Mouse (Mus musculus): ENCODE results near the gene Cnih3. TPM values are rescaled to one million over a fixed set of nuclear protein-coding genes. Genes with fewer than 3 reads are reported as not detected.

Cnih3 gene
- total and polyA plus RNA-seq, 3 experiments: 0.11 TPM; not detected in 2

- no peaks in the 10 kb centered on the region for H3K36me3 ChIP-seq (replicated peaks)
- TF ChIP-seq GATA2 (IDR thresholded peaks at IDR 0.05; ENCODE audit: borderline replicate concordance, low read depth, low read length) (no peak), GATA1 (IDR thresholded peaks at IDR 0.05; ENCODE audit: borderline replicate concordance, low read length) (no peak), POLR2AphosphoS5 (IDR thresholded peaks at IDR 0.05; ENCODE audit: insufficient replicate concordance, low read depth, low read length) (no peak), CTCF (IDR thresholded peaks at IDR 0.05; ENCODE audit: low read depth, low read length) (no peak), TAL1 (conservative IDR thresholded peaks at IDR 0.05; ENCODE audit: low read depth, low read length) (no peak)
These were observed 37.1 kb upstream of the Cnih3 start for GRCm38 (mm10) chr1:181315350-181315749.

GRCm38 (mm10) chr1:181316571-181316970 is 35.9 kb upstream of the Cnih3 start:
- peaks cover 12% of the 10 kb centered on the region for H3K9me3 ChIP-seq (replicated peaks)
- H3K36me3 ChIP-seq (replicated peaks): no peaks in the 10 kb centered on the region
- peak; percentile 92 for ATAC-seq (ENCODE audit: extremely low read depth, insufficient number of reproducible peaks, low FRiP score, poor library complexity, severe bottlenecking)
- H3K4me3 ChIP-seq (ENCODE audit: low read depth, low read length): no peak overlapping the region
- TF ChIP-seq TAL1 (conservative IDR thresholded peaks at IDR 0.05; ENCODE audit: low read depth, low read length): no peak
- no peak for TF ChIP-seq GATA1 (IDR thresholded peaks at IDR 0.05; ENCODE audit: borderline replicate concordance, low read length)
- no peak for TF ChIP-seq GATA2 (IDR thresholded peaks at IDR 0.05; ENCODE audit: borderline replicate concordance, low read depth, low read length)
- no peak for TF ChIP-seq CTCF (IDR thresholded peaks at IDR 0.05; ENCODE audit: low read depth, low read length)
- no peak for TF ChIP-seq POLR2AphosphoS5 (IDR thresholded peaks at IDR 0.05; ENCODE audit: insufficient replicate concordance, low read depth, low read length)
- peak; percentile 44 for DNase-seq (ENCODE audit: low spot score)
- no peaks in the 10 kb centered on the region for H3K27me3 ChIP-seq (ENCODE audit: insufficient read depth, low read length)
- H3K4me1 ChIP-seq (ENCODE audit: insufficient read depth, low read depth, low read length): peaks cover 32% of the 10 kb centered on the region

More at GRCm38 (mm10) chr1:181315350-181315749, 37.1 kb upstream of the Cnih3 start:
- Histone ChIP-seq H3K9me3 (replicated peaks) (peaks cover 12% of the 10 kb centered on the region), H3K4me1 (ENCODE audit: insufficient read depth, low read depth, low read length) (peaks cover 44% of the 10 kb centered on the region), H3K4me3 (ENCODE audit: low read depth, low read length) (no peak overlapping the region), H3K27me3 (ENCODE audit: insufficient read depth, low read length) (no peaks in the 10 kb centered on the region)
- ATAC-seq (ENCODE audit: extremely low read depth, insufficient number of reproducible peaks, low FRiP score, poor library complexity, severe bottlenecking) (no peak), DNase-seq (ENCODE audit: low spot score) (no peak)

GRCm38 (mm10) chr1:181319466-181319865 is 33.0 kb upstream of the Cnih3 start:
- no peaks in the 10 kb centered on the region for H3K9me3 ChIP-seq (replicated peaks)
- DNase-seq (ENCODE audit: low spot score): no peak
- no peaks in the 10 kb centered on the region for H3K36me3 ChIP-seq (replicated peaks)
- peaks cover 41% of the 10 kb centered on the region for H3K4me1 ChIP-seq (ENCODE audit: insufficient read depth, low read depth, low read length)
- no peak for TF ChIP-seq GATA2 (IDR thresholded peaks at IDR 0.05; ENCODE audit: borderline replicate concordance, low read depth, low read length)
- no peak for TF ChIP-seq POLR2AphosphoS5 (IDR thresholded peaks at IDR 0.05; ENCODE audit: insufficient replicate concordance, low read depth, low read length)
- no peak for TF ChIP-seq TAL1 (conservative IDR thresholded peaks at IDR 0.05; ENCODE audit: low read depth, low read length)
- no peak for TF ChIP-seq CTCF (IDR thresholded peaks at IDR 0.05; ENCODE audit: low read depth, low read length)
- no peak for TF ChIP-seq GATA1 (IDR thresholded peaks at IDR 0.05; ENCODE audit: borderline replicate concordance, low read length)
- no peak for ATAC-seq (ENCODE audit: extremely low read depth, insufficient number of reproducible peaks, low FRiP score, poor library complexity, severe bottlenecking)
- H3K4me3 ChIP-seq (ENCODE audit: low read depth, low read length): no peak overlapping the region
- H3K27me3 ChIP-seq (ENCODE audit: insufficient read depth, low read length): no peaks in the 10 kb centered on the region

- ATAC-seq (ENCODE audit: extremely low read depth, insufficient number of reproducible peaks, low FRiP score, poor library complexity, severe bottlenecking) (no peak), DNase-seq (ENCODE audit: low spot score) (no peak)
- H3K4me1 ChIP-seq (ENCODE audit: insufficient read depth, low read depth, low read length): peaks cover 44% of the 10 kb centered on the region
- no peaks in the 10 kb centered on the region for H3K9me3 ChIP-seq (replicated peaks)
- no peak overlapping the region for H3K4me3 ChIP-seq (ENCODE audit: low read depth, low read length)
- no peaks in the 10 kb centered on the region for H3K27me3 ChIP-seq (ENCODE audit: insufficient read depth, low read length)
- H3K36me3 ChIP-seq (replicated peaks): no peaks in the 10 kb centered on the region
- TF ChIP-seq GATA2 (IDR thresholded peaks at IDR 0.05; ENCODE audit: borderline replicate concordance, low read depth, low read length) (no peak), POLR2AphosphoS5 (IDR thresholded peaks at IDR 0.05; ENCODE audit: insufficient replicate concordance, low read depth, low read length) (no peak), CTCF (IDR thresholded peaks at IDR 0.05; ENCODE audit: low read depth, low read length) (no peak), GATA1 (IDR thresholded peaks at IDR 0.05; ENCODE audit: borderline replicate concordance, low read length) (no peak), TAL1 (conservative IDR thresholded peaks at IDR 0.05; ENCODE audit: low read depth, low read length) (no peak)
These were observed 31.3 kb upstream of the Cnih3 start for GRCm38 (mm10) chr1:181321149-181321548.

- TF ChIP-seq POLR2AphosphoS5 (IDR thresholded peaks at IDR 0.05; ENCODE audit: insufficient replicate concordance, low read depth, low read length) (no peak), GATA2 (IDR thresholded peaks at IDR 0.05; ENCODE audit: borderline replicate concordance, low read depth, low read length) (no peak), TAL1 (conservative IDR thresholded peaks at IDR 0.05; ENCODE audit: low read depth, low read length) (peak; percentile 85), CTCF (IDR thresholded peaks at IDR 0.05; ENCODE audit: low read depth, low read length) (no peak), GATA1 (IDR thresholded peaks at IDR 0.05; ENCODE audit: borderline replicate concordance, low read length) (no peak)
- DNase-seq (ENCODE audit: low spot score) (no peak), ATAC-seq (ENCODE audit: extremely low read depth, insufficient number of reproducible peaks, low FRiP score, poor library complexity, severe bottlenecking) (peak; percentile 78)
- H3K4me3 ChIP-seq (ENCODE audit: low read depth, low read length): no peak overlapping the region
- no peaks in the 10 kb centered on the region for H3K9me3 ChIP-seq (replicated peaks)
- no peaks in the 10 kb centered on the region for H3K27me3 ChIP-seq (ENCODE audit: insufficient read depth, low read length)
- H3K4me1 ChIP-seq (ENCODE audit: insufficient read depth, low read depth, low read length): peaks cover 38% of the 10 kb centered on the region
- no peaks in the 10 kb centered on the region for H3K36me3 ChIP-seq (replicated peaks)
These were observed 29.3 kb upstream of the Cnih3 start for GRCm38 (mm10) chr1:181323134-181323533.

- H3K27me3 ChIP-seq (ENCODE audit: insufficient read depth, low read length): no peaks in the 10 kb centered on the region
- H3K36me3 ChIP-seq (replicated peaks): no peaks in the 10 kb centered on the region
- no peak overlapping the region for H3K4me3 ChIP-seq (ENCODE audit: low read depth, low read length)
- DNase-seq (ENCODE audit: low spot score) (no peak), ATAC-seq (ENCODE audit: extremely low read depth, insufficient number of reproducible peaks, low FRiP score, poor library complexity, severe bottlenecking) (no peak)
- peaks cover 44% of the 10 kb centered on the region for H3K4me1 ChIP-seq (ENCODE audit: insufficient read depth, low read depth, low read length)
- no peaks in the 10 kb centered on the region for H3K9me3 ChIP-seq (replicated peaks)
- TF ChIP-seq TAL1 (conservative IDR thresholded peaks at IDR 0.05; ENCODE audit: low read depth, low read length) (no peak), GATA2 (IDR thresholded peaks at IDR 0.05; ENCODE audit: borderline replicate concordance, low read depth, low read length) (no peak)
These were observed 25.3 kb upstream of the Cnih3 start for GRCm38 (mm10) chr1:181327137-181327536.

All from G1E (cell line).